Mouse (Mus musculus) left cerebral cortex, adult 8-10 months (tissue): ENCODE data around the gene Gm20481. TPM values are rescaled to one million over a fixed set of nuclear protein-coding genes. Genes with fewer than 3 reads are reported as not detected.
"Not testable (repeated sequence)": the region's sequence is repeated elsewhere in the genome, so short reads cannot be mapped to it uniquely, and the experiment has no call there.

Source experiments
- DNase-seq, 2 experiments: peaks; one replicate each; pipeline ENCODE4 v3.0.0; 2022; ENCODE audit warnings: low spot score in 2 of 2
- total RNA-seq, 4 experiments: library from RNA; stranded (reverse); gene quantifications; 2 replicates each; pipeline ENCODE4 v1.2.4; 2022

Gene Gm20481
- total RNA-seq, 4 experiments from 2014 or later: not detected

DNA sequence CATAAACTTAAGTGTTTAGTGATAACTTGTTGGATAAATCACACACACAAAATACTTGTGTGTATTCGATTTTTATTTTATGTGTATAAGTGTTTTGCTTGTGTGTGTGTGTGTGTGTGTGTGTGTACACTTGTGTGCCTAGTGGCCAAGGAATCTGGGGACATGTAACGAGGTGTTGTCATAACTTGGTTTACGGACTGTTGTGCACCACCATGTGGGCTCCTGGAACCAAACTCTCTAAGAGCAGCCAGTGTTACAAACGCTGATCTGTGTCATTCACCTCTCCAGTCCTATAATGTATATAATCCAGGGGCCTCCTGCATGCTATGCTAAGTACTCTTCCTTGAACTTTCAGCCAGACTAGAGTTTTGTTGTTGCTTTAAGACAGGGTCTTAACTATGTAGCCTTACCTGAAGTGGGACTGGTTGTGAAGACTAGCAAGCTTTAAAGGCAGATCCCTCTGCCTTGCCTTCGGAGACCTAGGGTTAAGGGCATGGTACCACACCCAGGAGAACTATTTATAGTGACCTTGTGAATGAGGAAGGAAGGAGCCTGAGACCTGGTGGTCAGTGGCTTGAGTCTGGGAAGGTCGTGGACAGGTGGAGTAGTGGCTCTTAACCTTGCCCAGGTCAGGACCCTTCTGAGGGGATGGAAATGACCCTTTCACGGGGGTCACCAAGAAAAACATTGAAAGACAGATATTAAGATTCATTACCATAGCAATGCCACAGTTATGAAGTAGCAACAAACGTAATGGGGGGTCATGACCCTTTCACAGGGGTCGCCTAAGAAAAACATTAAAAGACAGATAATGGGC, 33.5 kb downstream of the Gm20481 start:
- no peak for DNase-seq

DNA sequence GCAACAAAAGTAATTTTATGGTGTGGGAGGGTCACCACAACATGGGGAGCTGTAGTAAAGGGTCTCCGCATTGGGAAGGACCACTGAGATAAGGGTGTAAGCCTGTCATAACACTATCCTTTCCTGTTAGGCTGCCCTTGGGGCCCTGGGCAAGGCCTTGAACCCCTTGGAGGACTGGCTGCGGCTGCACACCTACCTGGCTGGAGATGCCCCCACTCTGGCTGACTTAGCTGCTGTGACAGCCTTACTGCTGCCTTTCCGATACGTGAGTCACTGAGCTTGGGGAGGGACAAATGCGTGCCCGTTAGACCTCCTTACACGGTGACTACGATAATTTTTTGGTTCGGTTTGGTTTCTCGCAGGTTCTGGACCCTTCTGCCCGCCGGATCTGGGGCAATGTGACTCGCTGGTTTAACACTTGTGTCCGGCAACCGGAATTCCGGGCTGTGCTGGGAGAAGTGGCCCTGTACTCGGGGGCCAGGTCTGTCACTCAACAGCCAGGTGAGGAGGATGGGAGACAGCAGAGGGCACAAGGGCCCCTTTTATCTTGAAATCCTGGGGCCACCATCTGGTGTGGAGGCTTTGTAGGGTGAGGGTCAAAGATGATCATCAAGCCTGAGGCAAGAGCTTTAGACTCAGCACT, 34.5 kb downstream of the Gm20481 start:
- no peak for DNase-seq

DNA sequence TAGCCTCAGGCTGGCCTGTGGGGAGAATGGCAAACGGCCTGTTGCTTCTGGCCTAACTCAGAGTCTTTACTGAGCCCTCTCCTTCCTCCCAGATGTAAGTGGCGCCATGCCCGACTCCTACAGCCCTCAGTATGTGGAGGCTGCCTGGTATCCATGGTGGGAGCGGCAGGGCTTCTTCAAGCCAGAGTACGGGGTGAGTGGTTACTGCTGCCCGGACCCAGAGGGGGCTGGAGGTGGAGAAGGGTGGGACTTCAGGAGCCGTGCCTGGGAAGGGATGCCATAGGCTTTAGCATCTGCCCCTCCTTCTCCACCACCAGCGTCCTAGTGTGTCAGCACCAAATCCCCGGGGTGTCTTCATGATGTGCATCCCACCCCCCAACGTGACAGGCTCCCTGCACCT, 35.4 kb downstream of the Gm20481 start:
- no peak for DNase-seq

DNA sequence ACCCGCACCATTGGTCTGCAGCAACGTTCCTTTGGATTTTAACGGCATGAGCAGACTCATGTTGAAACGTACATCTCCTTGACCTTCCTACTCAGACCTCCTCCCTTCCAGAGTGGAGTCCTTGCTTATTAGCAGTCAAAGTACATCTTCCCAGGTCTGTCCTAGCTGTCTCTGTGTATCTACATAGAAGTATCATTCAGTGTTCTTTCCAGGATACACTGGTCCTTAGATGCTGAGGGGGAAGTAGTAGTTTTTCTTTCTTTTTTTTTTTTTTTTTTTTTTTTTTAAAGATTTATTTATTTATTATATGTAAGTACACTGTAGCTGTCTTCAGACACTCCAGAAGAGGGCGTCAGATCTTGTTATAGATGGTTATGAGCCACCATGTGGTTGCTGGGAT, 36.2 kb downstream of the Gm20481 start:
- not testable (repeated sequence) for DNase-seq

DNA sequence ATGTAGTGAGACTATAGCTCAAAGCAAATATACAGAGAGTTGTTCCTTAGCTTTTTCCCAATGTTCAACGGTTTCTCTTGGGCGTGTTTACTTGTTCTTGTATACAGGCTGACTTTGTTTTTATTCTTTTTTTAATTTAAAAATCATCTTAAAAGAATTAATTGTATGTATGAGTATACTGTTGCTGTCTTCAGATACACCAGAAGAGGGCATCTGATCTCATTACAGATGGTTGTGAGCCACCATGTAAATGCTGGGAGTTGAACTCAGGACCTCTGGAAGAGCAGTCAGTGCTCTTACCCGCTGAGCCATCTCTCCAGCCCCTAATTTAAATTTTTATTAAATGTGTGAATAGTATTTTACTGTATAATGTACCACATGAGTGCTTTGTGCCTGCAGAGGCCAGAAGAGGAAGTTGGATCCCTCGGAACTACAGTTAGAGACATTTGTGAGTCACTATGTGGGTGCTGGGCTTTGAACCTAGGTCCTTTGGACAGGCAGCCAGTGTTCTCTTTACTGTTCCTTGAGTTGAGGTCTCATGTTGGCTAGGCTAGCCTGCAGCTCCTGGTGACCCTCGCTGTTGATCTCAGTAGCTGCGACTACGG, 37.8 kb downstream of the Gm20481 start:
- DNase-seq: no peak

DNA sequence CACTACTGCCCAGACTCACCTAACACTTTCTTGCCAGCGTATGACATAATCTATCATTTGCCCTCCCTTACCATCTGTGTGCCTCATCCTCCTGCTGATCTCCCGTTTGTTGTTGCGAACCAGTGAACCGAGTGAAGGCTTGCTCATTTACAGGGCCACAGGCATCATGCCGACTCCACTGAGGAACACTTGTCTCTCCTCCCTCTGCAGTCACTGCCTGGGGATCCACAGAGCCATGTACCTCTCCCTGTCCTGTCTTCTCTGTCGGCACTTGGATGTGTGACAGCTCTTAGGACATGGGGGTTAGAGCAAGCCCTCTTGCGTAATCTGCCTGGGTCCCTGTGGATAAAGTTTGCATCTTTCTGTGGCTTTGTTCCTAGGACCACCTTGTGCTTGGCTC, 39.9 kb downstream of the Gm20481 start:
- no peak for DNase-seq

DNA sequence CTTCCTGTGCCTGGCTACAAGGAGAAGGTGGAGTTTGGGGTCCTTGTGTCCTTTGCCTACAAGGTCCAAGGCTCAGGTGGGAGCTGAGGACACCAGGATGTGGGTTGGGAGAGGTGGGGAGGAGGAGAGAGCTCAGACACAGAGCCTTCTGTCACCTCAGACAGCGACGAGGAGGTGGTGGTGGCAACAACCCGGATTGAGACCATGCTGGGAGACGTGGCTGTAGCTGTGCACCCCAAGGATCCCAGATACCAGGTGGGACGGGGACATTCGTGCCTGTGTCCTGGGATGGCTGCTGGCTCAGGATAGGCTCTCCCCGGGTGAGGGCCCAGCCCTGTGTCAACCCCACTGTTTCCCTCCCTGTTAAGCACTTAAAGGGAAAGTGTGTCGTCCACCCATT, 41.7 kb downstream of the Gm20481 start:
- DNase-seq: no peak

DNA sequence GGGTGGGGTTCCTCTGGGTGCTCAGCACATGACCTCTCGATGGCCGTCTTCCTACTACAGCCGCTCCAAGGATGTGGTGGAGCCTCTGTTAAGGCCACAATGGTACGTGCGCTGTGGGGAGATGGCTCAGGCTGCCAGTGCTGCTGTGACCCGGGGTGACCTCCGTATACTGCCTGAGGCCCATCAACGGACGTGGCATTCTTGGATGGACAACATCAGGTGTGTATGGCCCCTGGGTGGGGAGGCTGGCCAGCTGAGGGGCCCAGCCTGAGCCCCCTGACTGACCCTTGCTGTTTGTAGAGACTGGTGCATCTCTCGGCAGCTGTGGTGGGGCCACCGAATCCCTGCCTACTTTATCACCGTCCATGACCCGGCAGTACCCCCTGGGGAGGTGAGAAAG, 42.7 kb downstream of the Gm20481 start:
- DNase-seq: no peak

DNA sequence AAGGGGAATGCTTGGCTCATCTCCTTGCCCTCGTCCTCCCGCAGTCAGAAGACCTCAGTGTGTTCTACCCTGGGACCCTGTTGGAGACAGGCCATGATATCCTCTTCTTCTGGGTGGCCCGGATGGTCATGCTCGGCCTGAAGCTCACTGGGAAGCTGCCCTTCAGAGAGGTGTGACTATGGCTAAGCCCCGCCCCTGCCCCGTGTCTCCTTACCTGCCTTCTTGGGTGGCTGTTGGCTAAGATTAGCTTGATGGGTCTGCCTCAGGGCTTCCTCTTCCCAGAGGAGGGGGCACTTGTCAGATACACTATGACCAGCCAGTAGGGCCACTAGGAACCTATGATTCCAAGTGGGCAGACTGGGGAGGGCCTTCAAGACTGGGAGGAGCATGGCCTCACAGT, 43.5 kb downstream of the Gm20481 start:
- DNase-seq: no peak

DNA sequence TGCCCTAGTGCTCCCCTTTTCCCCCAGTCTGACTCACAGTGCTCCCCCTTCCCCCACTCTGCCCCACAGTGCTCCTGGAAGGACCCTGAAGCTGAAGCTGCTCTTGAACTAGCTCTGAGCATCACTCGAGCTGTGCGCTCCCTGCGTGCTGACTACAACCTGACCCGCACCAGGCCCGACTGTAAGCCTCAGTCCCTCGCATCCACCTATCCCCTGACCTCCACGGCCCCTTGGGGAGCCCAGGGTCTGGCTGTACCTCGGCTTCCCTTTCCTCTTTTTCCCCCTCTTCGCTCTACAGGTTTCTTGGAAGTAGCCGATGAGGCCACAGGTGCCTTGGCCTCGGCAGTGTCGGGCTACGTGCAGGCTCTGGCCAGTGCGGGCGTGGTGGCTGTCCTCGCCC, 45.6 kb downstream of the Gm20481 start:
- DNase-seq: no peak

DNA sequence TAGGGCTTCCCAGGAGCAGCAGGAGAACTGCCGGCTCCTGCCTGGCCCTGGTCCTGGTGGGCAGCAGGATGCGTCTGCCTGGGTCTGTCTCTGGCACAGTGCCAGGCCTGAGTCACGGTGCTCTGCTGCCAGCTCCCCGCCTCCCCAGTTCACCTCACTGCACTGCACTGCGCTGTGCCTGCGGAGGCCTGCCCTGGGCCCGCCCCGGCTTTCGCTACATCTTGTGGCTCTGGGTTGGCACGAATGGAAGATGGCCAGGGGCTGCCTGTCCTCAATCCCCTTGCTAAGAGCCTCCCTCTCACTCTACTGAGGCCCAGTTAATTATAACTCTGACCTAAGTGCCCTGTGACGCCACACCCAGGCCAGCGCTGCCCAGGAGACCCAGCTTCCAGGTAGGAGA, 46.7 kb downstream of the Gm20481 start, which contains the start of gene Vwa7:
Vwa7 (plus strand) TSS at position 204 of the 400 bp plus-strand sequence.
- DNase-seq: no peak

DNA sequence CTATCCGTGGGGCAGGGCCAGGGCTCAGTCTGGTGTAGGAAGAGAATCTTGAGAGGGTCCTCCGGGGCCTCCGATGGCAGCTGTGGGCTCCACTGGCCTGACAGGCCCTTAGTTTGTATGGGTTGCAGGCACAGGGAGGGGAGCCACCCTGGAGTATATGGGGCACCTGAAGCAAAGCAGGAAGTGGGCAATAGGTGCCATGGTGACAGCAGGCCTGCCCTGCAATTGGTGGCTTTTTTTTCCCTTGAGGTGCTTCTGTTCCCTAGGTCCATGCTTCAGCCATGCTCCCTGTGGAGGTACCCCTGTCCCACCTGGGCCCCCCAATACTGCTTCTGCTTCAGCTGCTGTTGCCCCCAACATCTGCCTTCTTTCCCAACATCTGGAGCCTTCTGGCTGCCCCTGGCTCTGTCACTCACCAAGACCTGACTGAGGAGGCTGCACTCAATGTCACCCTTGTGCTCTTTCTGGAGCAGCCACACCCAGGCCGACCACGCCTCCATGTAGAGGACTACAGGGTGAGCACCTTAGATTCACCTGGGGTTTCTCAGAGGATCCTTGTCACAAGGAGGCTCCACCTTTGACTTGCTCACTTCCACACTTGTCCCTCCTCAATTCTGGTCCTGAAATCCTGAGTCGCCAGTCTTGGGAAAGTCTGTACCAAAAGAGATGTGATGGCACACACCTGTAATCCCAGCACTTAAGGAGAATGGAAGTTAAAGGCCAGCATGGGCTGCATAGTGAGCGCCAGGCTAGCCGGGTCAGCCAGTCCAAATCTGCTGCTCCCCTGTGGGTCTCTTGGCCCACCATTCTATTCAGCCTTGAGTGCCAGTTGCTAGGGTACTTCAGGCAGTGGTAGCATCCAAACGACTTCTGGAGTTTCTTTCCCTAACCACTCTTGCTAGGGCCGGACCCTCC, 47.3 kb downstream of the Gm20481 start:
- no peak for DNase-seq

DNA sequence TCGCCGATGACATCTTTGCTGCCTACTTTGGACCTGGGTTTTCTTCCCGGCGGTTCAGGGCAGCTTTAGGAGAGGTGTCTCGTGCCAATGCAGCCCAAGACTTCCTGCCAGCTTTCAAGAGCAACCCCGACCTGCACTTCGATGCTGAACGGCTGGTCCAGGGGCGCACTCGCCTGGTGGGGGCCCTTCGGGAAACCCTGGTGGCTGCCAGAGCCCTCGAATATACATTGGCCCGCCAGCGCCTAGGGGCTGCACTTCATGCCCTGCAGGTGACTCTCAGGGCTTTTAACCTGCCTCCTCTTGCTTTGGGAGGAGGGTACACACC, 48.0 kb downstream of the Gm20481 start:
- DNase-seq: no peak

DNA sequence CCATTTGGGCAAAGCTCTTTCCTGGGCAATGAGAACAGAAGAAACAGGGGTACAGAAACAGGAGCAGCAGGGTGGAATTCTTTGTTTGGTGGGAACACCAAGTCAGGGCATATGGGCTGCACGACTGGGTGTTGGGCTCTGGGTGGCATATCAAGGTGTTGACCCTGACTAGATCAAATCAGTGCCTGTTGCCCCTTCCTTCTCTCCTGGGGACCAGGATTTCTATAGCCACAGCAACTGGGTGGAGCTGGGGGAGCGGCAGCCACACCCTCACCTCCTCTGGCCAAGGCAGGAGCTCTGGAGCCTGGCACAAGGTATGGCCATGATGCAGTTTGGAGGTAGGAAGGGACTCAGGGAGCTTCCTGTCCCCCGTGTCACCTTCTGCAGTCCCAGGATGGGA, 48.5 kb downstream of the Gm20481 start:
- DNase-seq: no peak

DNA sequence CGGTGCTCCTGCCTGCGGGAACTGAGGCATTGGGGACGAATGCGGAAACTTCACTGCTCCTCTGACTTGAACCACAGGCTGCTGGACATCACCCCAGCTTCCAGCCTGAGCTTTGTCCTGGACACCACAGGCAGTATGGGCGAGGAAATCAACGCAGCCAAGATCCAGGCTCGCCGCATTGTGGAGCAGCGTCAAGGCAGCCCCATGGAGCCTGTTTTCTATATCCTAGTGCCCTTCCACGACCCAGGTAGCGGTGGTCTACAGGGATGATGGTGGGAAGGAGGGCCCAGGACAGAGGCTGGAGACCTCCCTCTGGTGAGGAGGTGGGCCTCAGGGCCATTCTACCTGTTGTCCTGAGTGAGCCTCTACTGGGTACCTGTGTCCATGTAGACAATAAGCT, 50.2 kb downstream of the Gm20481 start:
- DNase-seq: no peak

DNA sequence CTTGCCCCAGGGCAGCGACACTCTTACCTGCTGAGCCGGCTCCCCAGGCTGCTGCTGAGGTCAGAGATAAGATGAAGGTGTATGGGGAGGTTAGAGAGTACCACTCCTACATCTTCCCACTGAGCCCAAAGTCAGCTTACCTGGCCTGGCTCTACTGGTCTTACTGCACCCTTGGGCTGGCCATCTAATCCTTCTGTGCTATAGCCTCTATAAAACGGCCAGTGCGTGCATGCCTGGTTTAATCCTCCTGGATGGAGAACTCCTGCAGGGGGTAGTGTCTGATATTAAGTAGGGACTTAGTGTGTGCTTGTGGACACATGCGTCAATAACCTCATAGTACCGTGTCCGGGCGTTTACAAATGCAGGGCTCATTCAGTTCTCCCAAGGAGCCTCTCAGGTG, 50.8 kb downstream of the Gm20481 start:
- no peak for DNase-seq

DNA sequence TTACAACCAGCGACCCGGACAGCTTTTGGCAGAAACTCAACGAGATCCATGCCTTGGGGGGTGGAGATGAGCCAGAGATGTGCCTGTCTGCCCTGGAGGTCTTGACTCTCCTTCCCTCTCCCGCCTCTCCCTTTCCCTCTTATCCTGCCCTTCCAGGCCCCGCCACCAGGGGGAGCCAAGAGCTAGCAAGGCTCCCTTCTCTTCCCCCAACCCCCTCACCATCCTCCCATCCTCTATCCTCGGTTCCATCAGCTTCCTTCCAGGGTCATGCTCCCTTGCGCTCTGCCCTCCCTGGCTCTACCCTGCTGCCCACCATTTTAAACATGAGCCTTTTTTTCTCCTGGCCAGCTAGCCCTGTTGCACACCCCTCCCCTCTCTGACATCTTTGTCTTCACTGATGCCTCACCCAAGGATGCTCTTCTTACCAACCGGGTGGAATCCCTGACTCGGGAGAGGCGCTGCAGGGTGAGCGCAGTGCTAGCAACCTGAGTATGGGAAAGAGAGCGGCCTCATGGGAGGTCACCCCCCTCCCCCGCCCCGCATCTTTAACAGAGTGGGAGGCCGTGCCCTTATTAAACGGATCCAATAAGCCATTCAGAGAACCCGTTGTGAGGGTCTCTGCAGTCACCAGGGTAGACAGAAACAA, 51.6 kb downstream of the Gm20481 start:
- DNase-seq: peak; percentile 57 to 95
